Mouse (Mus musculus): ENCODE data around the gene Rubcnl. TPM values are rescaled to one million over a fixed set of nuclear protein-coding genes. Genes with fewer than 3 reads are reported as not detected.

Rubcnl gene
- polyA plus RNA-seq, 2 experiments, result 0.09 to 0.21 TPM

DNA sequence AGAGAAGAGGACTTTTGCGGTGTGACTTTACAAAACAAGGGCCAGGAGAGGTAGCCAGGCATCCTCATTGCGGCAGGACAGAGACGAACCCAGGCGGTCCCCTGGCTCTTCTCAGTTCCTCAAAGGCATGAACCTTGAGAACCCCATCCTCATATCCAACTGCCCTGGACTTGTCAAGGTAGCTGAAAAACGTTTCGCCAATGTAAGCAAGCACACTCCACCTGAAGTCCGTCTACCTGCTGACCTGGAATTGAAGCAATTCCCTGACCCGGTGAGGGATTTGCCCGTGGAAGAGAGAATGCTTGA is 841 bp downstream of the Rubcnl start:
- no peaks in the 10 kb centered on the region for H3K36me3 ChIP-seq (replicated peaks; ENCODE audit: control insufficient read depth, insufficient read depth, low read depth)
- H3K4me3 ChIP-seq (ENCODE audit: insufficient read depth in 1 of 2, low read depth in 2 of 2, low read length in 2 of 2), result peak overlapping the region; percentile 52 to 81
- no peak overlapping the region for H3K9ac ChIP-seq (replicated peaks)
- WGBS (ENCODE audit: insufficient replicate concordance), result 57% methylated on average over 9 of the region's 9 CpGs
- H3K9me3 ChIP-seq (ENCODE audit: control insufficient read depth, low read length), result no peaks in the 10 kb centered on the region
- TF ChIP-seq CTCF (IDR thresholded peaks at IDR 0.05; ENCODE audit: low read depth) (no peak), EP300 (IDR thresholded peaks at IDR 0.05; ENCODE audit: low read depth) (no peak)
- H3K27me3 ChIP-seq (ENCODE audit: control insufficient read depth, insufficient read depth, low read length), result peaks cover 5% of the 10 kb centered on the region; the same call in 1 of the 2 replicates
- H3K4me1 ChIP-seq (replicated peaks; ENCODE audit: control insufficient read depth in 2 of 2, insufficient read depth in 2 of 2, low read length in 1 of 2), result 0 out of 4 replicates have a peak, but pooled peaks cover 0 to 2% of the 10 kb centered on the region in 2 experiments
- ATAC-seq (ENCODE audit: insufficient read depth), result no peak
- no peak for DNase-seq (ENCODE audit: low read depth in 3 of 3, low spot score in 3 of 3)
- no peak overlapping the region for H3K27ac ChIP-seq
- peak overlapping the region; percentile 78 for H3K4me2 ChIP-seq (ENCODE audit: low read depth)

DNA sequence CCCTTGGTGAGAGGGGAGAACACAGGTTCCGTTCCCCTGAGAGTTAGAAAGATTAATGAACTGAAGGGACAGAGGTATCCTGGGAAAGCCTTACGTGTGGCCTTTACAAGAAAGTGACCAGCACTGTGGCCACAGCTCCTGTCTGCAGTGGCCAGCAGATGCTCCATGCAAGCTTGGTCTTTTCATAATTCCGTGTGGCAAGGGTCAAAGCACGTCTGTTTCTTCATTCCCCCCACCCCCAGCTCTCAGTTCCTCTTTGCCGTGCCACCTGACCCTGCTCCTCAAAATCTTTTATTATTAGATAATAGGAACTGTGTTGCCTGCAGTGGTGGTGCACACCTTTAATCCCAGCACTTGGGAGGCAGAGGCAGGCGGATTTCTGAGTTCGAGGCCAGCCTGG is 1.4 kb downstream of the Rubcnl start:
- 54% methylated on average over 7 of the region's 7 CpGs for WGBS (ENCODE audit: insufficient replicate concordance)
- no peak overlapping the region for H3K4me2 ChIP-seq (ENCODE audit: low read depth)
- TF ChIP-seq CTCF (IDR thresholded peaks at IDR 0.05; ENCODE audit: low read depth) (no peak), EP300 (IDR thresholded peaks at IDR 0.05; ENCODE audit: low read depth) (no peak)
- H3K4me1 ChIP-seq (replicated peaks; ENCODE audit: control insufficient read depth in 2 of 2, insufficient read depth in 2 of 2, low read length in 1 of 2), result 0 out of 4 replicates have a peak, but pooled peaks cover 0 to 2% of the 10 kb centered on the region in 2 experiments
- ATAC-seq (ENCODE audit: insufficient read depth) (no peak), DNase-seq (ENCODE audit: low read depth in 3 of 3, low spot score in 3 of 3) (no peak)
- no peak overlapping the region for H3K27ac ChIP-seq
- peaks cover 5% of the 10 kb centered on the region; the same call in 1 of the 2 replicates for H3K27me3 ChIP-seq (ENCODE audit: control insufficient read depth, insufficient read depth, low read length)
- H3K4me3 ChIP-seq (ENCODE audit: insufficient read depth in 1 of 2, low read depth in 2 of 2, low read length in 2 of 2), result no peak overlapping the region
- H3K36me3 ChIP-seq (replicated peaks; ENCODE audit: control insufficient read depth, insufficient read depth, low read depth), result no peaks in the 10 kb centered on the region
- no peaks in the 10 kb centered on the region for H3K9me3 ChIP-seq (ENCODE audit: control insufficient read depth, low read length)
- H3K9ac ChIP-seq (replicated peaks), result no peak overlapping the region

DNA sequence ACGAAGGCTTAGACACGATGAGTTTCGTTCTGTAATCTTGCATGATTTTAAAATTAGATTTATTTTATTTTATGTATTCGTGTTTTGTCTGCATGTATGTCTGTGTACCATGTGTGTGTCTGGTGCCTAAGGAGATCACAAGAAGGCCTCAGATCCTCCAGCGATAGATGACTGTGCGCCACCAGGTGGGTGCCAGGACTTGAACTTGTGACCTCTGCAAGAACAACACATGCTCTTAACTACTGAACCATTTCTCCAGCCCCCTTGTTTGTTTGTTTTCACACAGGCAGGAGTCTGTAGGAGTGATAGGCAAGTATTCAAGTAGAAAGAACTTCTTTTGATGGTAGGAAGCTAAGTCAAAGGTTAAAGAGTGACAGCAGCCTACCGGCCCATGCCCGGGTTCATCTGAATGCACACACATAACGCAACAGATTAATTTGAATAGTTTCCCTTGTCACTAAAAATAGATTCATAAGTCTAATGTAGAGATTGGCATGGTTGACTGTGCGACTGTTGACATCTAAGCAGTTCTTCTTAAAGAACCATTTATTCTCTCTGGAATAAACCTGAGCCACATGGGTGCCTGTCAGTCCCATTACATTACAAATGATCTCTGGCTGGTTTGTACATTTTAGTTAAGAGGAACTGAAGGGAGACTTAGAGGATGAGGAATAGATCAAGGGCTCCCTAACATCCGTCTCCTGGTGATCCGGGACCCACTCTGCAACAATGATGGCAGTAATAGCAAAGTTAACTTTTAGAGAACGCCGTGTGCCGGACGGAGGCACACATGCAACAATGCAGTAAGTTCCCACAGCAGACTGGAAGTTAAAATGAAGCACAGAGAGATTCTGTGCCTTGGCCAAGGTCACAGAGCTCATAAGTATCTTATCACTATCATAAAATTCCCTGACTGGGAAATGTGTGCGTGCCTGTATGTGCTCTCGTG is 2.3 kb downstream of the Rubcnl start:
- H3K4me1 ChIP-seq (replicated peaks; ENCODE audit: control insufficient read depth in 2 of 2, insufficient read depth in 2 of 2, low read length in 1 of 2), result 0 out of 4 replicates have a peak, but pooled peaks cover 0 to 2% of the 10 kb centered on the region in 2 experiments
- no peak for DNase-seq (ENCODE audit: low read depth in 3 of 3, low spot score in 3 of 3)
- no peak overlapping the region for H3K4me3 ChIP-seq (ENCODE audit: insufficient read depth in 1 of 2, low read depth in 2 of 2, low read length in 2 of 2)
- no peak for TF ChIP-seq EP300 (IDR thresholded peaks at IDR 0.05; ENCODE audit: low read depth)
- TF ChIP-seq CTCF (IDR thresholded peaks at IDR 0.05; ENCODE audit: low read depth), result no peak
- H3K27me3 ChIP-seq (ENCODE audit: control insufficient read depth, insufficient read depth, low read length), result peaks cover 5% of the 10 kb centered on the region; the same call in 1 of the 2 replicates
- H3K36me3 ChIP-seq (replicated peaks; ENCODE audit: control insufficient read depth, insufficient read depth, low read depth), result no peaks in the 10 kb centered on the region
- no peak for ATAC-seq (ENCODE audit: insufficient read depth)
- no peak overlapping the region for H3K4me2 ChIP-seq (ENCODE audit: low read depth)
- no peaks in the 10 kb centered on the region for H3K9me3 ChIP-seq (ENCODE audit: control insufficient read depth, low read length)
- H3K9ac ChIP-seq (replicated peaks), result no peak overlapping the region
- WGBS (ENCODE audit: insufficient replicate concordance), result 74% methylated on average over 18 of the region's 18 CpGs
- H3K27ac ChIP-seq, result no peak overlapping the region

DNA sequence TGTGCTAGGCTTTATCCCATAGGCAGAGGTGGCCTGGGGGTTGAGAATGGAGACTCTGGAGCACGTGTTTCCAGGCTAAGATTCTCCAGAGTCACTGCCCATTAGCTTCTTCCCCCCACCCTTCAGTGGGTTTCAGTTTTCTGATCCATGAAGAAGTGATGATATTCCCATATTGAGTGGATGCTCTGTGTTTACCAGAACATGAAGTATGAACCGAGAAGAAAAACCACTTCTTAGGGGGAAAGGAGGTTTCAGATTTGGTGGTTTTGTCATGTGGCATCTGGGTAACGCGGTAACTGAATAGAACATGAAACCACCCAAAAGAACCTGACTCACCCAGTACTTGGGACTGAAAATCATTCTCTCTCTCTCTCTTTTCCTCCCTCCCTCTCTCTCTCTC is 3.0 kb downstream of the Rubcnl start:
- H3K9ac ChIP-seq (replicated peaks), result no peak overlapping the region
- H3K4me3 ChIP-seq (ENCODE audit: insufficient read depth in 1 of 2, low read depth in 2 of 2, low read length in 2 of 2), result no peak overlapping the region
- no peak for DNase-seq (ENCODE audit: low read depth in 3 of 3, low spot score in 3 of 3)
- no peaks in the 10 kb centered on the region for H3K36me3 ChIP-seq (replicated peaks; ENCODE audit: control insufficient read depth, insufficient read depth, low read depth)
- 0 out of 4 replicates have a peak, but pooled peaks cover 0 to 2% of the 10 kb centered on the region in 2 experiments for H3K4me1 ChIP-seq (replicated peaks; ENCODE audit: control insufficient read depth in 2 of 2, insufficient read depth in 2 of 2, low read length in 1 of 2)
- ATAC-seq (ENCODE audit: insufficient read depth), result no peak
- H3K27me3 ChIP-seq (ENCODE audit: control insufficient read depth, insufficient read depth, low read length), result peaks cover 5% of the 10 kb centered on the region; the same call in 1 of the 2 replicates
- H3K9me3 ChIP-seq (ENCODE audit: control insufficient read depth, low read length), result no peaks in the 10 kb centered on the region
- TF ChIP-seq CTCF (IDR thresholded peaks at IDR 0.05; ENCODE audit: low read depth) (no peak), EP300 (IDR thresholded peaks at IDR 0.05; ENCODE audit: low read depth) (no peak)
- H3K4me2 ChIP-seq (ENCODE audit: low read depth), result no peak overlapping the region
- H3K27ac ChIP-seq, result no peak overlapping the region
- WGBS (ENCODE audit: insufficient replicate concordance), result 47% methylated on average over 4 of the region's 4 CpGs

DNA sequence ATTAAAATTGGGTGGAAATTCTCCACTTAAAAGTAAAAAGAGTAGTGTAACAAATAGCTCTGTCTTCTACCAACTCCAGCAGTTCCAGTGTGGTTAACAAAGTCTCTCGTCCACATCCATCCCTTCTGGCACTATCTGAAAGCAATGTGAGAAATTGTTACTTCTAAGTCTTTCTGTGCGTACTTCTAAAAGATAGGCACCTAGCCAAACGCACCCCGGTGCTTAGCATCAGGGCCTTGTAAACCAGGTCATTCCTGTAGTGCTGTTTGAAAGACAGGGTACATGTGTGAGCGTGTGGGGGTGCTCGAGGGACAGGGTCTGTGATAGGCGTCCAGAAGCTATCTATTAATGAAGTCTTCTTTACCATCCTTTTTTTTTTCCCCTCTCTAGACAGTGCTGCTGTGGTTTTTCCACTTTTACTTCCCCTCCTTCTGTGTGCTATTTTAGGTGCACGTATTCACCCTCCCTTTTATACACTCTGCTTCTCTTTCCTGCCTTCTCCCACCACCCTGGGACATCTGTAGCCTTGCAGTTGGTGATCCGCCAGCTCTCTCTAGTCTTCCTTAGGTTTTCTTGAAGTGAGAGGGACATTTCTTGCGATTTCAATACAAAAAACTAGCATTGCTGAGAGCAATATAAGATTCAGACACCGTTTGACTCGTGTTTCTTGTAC is 4.9 kb downstream of the Rubcnl start:
- no peak for TF ChIP-seq CTCF (IDR thresholded peaks at IDR 0.05; ENCODE audit: low read depth)
- 25% methylated on average over 12 of the region's 12 CpGs for WGBS (ENCODE audit: insufficient replicate concordance)
- Histone ChIP-seq H3K9ac (replicated peaks) (no peak overlapping the region), H3K27ac (no peak overlapping the region), H3K27me3 (ENCODE audit: control insufficient read depth, insufficient read depth, low read length) (peaks cover 5% of the 10 kb centered on the region; the same call in 1 of the 2 replicates), H3K9me3 (ENCODE audit: control insufficient read depth, low read length) (no peaks in the 10 kb centered on the region), H3K4me2 (ENCODE audit: low read depth) (no peak overlapping the region), H3K4me3 (ENCODE audit: insufficient read depth in 1 of 2, low read depth in 2 of 2, low read length in 2 of 2) (no peak overlapping the region), H3K36me3 (replicated peaks; ENCODE audit: control insufficient read depth, insufficient read depth, low read depth) (no peaks in the 10 kb centered on the region), H3K4me1 (replicated peaks; ENCODE audit: control insufficient read depth in 2 of 2, insufficient read depth in 2 of 2, low read length in 1 of 2) (0 out of 4 replicates have a peak, but pooled peaks cover 0 to 2% of the 10 kb centered on the region in 2 experiments)
- DNase-seq (ENCODE audit: low read depth in 3 of 3, low spot score in 3 of 3), result no peak
- no peak for ATAC-seq (ENCODE audit: insufficient read depth)

Measured in liver, embryonic 14.5 days (tissue).